Mouse (Mus musculus) kidney, postnatal 10 days (tissue): ENCODE data around the gene Bcl11b.

ENCODE experiments used
- DNase-seq: peaks from one replicate; pipeline ENCODE4 v3.0.0; 2021; ENCODE audit warnings: mixed read lengths

Bcl11b gene

GRCm38 (mm10) chr12:107997901-107998300 lies 5.5 kb downstream of the Bcl11b start:
- DNase-seq = no peak

GRCm38 (mm10) chr12:107997241-107997640 lies 6.2 kb downstream of the Bcl11b start:
- no peak for DNase-seq

- DNase-seq = no peak
Observed at GRCm38 (mm10) chr12:107996773-107997172, 6.6 kb downstream of the Bcl11b start.

- no peak for DNase-seq
Observed at GRCm38 (mm10) chr12:107996216-107996615, 7.2 kb downstream of the Bcl11b start.

GRCm38 (mm10) chr12:107994421-107994820 lies 9.0 kb downstream of the Bcl11b start:
- no peak for DNase-seq

GRCm38 (mm10) chr12:107993029-107993428 lies 10.4 kb downstream of the Bcl11b start:
- no peak for DNase-seq

GRCm38 (mm10) chr12:107991191-107991590 lies 12.2 kb downstream of the Bcl11b start:
- no peak for DNase-seq

- no peak for DNase-seq
Observed at GRCm38 (mm10) chr12:107983211-107983610, 20.2 kb downstream of the Bcl11b start.

- no peak for DNase-seq
Observed at GRCm38 (mm10) chr12:107982306-107982705, 21.1 kb downstream of the Bcl11b start.

GRCm38 (mm10) chr12:107981231-107981630 lies 22.2 kb downstream of the Bcl11b start:
- no peak for DNase-seq

- peak; percentile 80 for DNase-seq
Observed at GRCm38 (mm10) chr12:107980261-107980961, 23.0 kb downstream of the Bcl11b start.

- peak; percentile 92 for DNase-seq
Observed at GRCm38 (mm10) chr12:107979710-107980260, 23.6 kb downstream of the Bcl11b start.

- no peak for DNase-seq
Observed at GRCm38 (mm10) chr12:107978736-107979255, 24.6 kb downstream of the Bcl11b start.

- no peak for DNase-seq
Observed at GRCm38 (mm10) chr12:107978063-107978462, 25.3 kb downstream of the Bcl11b start.

- no peak for DNase-seq
Observed at GRCm38 (mm10) chr12:107977534-107977933, 25.9 kb downstream of the Bcl11b start.

GRCm38 (mm10) chr12:107977086-107977485 lies 26.3 kb downstream of the Bcl11b start:
- no peak for DNase-seq

- no peak for DNase-seq
Observed at GRCm38 (mm10) chr12:107976571-107977001, 26.8 kb downstream of the Bcl11b start.

GRCm38 (mm10) chr12:107975897-107976570 lies 27.4 kb downstream of the Bcl11b start:
- no peak for DNase-seq

GRCm38 (mm10) chr12:107975479-107975896 lies 27.9 kb downstream of the Bcl11b start:
- no peak for DNase-seq

GRCm38 (mm10) chr12:107974504-107974903 lies 28.9 kb downstream of the Bcl11b start:
- DNase-seq = no peak

GRCm38 (mm10) chr12:107973556-107974140 lies 29.8 kb downstream of the Bcl11b start:
- DNase-seq = no peak

- no peak for DNase-seq
Observed at GRCm38 (mm10) chr12:107971081-107971780, 32.2 kb downstream of the Bcl11b start.

GRCm38 (mm10) chr12:107970637-107971036 lies 32.8 kb downstream of the Bcl11b start:
- no peak for DNase-seq
